Mouse (Mus musculus) stomach, embryonic 16.5 days (tissue): ENCODE results near the gene Actr1a. TPM values are rescaled to one million over a fixed set of nuclear protein-coding genes. Genes with fewer than 3 reads are reported as not detected.
A peak's percentile ranks its signal among the peaks of the same experiment; 100 is the strongest.

Source experiments
- ATAC-seq: fragments of 200-750 bp; cut with Nextera tagmentation; 2 replicates; pipeline ENCODE4 v1.8.0; 2017; ENCODE audit warnings: moderate number of reproducible peaks, moderate TSS enrichment; ENCODE audit not compliant: insufficient read depth, low FRiP score
- H3K27ac ChIP-seq: fragments of 300-500 bp; sonication (generic); 2 replicates; pipeline ENCODE4 v1.5.1; 2014; ENCODE audit warnings: low read length
- H3K27me3 ChIP-seq: fragments of 300-500 bp; sonication (generic); 2 replicates; pipeline ENCODE4 v1.6.1; 2014; ENCODE audit warnings: low read length, control low read depth, mixed read lengths; ENCODE audit not compliant: control insufficient read depth, insufficient read depth
- H3K36me3 ChIP-seq: fragments of 300-500 bp; sonication (generic); 2 replicates; pipeline ENCODE4 v1.6.1; 2014; ENCODE audit warnings: low read length; ENCODE audit not compliant: control insufficient read depth, insufficient read depth
- H3K4me1 ChIP-seq: fragments of 300-500 bp; sonication (generic); 2 replicates; pipeline ENCODE4 v1.6.1; 2014; ENCODE audit warnings: low read length, control low read depth, mixed read lengths; ENCODE audit not compliant: control insufficient read depth, insufficient read depth
- H3K4me2 ChIP-seq: fragments of 300-500 bp; sonication (generic); 2 replicates; pipeline ENCODE4 v1.6.1; 2014; ENCODE audit warnings: low read depth, low read length, mixed read lengths
- H3K4me3 ChIP-seq: fragments of 300-500 bp; sonication (generic); replicated peaks from 2 replicates; pipeline ENCODE4 v1.5.1; 2014; ENCODE audit warnings: mild to moderate bottlenecking, low read length
- H3K9ac ChIP-seq: fragments of 300-500 bp; sonication (generic); 2 replicates; pipeline ENCODE4 v1.6.1; 2014; ENCODE audit warnings: low read length
- H3K9me3 ChIP-seq: fragments of 300-500 bp; sonication (generic); replicated peaks from 2 replicates; pipeline ENCODE4 v1.6.1; 2016; ENCODE audit warnings: low read length, control low read depth; ENCODE audit not compliant: control insufficient read depth
- WGBS: fragments of 180-500 bp; shearing (Covaris S2); extraction: QIAGEN DNeasy Blood & Tissue Kit; methylation state at CpG from one replicate; pipeline ENCODE4 v1.1.7; 2014; 5-methylcytosine and 5-hydroxymethylcytosine counted together
- polyA plus RNA-seq: library from polyadenylated mRNA; unstranded; fragments of >200 nt; fragmentation: Nextera tagmentation; extraction: Ambion mirVana; gene quantifications from 2 replicates; pipeline ENCODE4 v1.2.1, GENCODE M21; 2015

Actr1a gene
- polyA plus RNA-seq, 1 experiment from 2014 or later, result 135 TPM

DNA sequence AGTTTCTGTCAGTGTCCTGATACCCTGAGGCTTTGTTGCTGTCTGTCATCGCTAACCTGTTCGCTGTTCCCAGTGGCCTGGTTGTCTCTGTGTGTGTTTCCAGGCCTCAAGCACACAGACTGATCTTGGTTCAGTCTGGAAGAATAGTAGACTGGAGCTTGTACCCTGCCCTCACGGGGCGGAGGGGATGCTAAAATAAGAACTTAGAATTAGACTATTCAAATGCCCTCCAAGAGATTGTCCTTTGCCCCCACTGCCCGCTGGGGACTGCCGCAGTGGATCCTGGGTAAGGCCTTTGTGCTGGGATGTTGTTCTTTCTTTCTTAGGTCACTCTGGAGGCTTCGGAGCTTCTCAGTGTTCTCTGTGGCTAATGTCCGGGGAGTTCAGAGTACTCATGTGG lies 29.7 kb upstream of the Actr1a start:
- H3K9ac ChIP-seq, result no peak overlapping the region
- H3K9me3 ChIP-seq, result no peaks in the 10 kb centered on the region
- ATAC-seq, result no peak
- 92% methylated on average over 8 of the region's 8 CpGs for WGBS
- no peak overlapping the region for H3K27ac ChIP-seq
- peaks cover 6% of the 10 kb centered on the region; the same call in 1 of the 2 replicates for H3K36me3 ChIP-seq
- no peak overlapping the region for H3K4me3 ChIP-seq
- H3K4me2 ChIP-seq, result no peak overlapping the region
- H3K4me1 ChIP-seq, result peaks cover 29% of the 10 kb centered on the region
- H3K27me3 ChIP-seq, result no peaks in the 10 kb centered on the region

DNA sequence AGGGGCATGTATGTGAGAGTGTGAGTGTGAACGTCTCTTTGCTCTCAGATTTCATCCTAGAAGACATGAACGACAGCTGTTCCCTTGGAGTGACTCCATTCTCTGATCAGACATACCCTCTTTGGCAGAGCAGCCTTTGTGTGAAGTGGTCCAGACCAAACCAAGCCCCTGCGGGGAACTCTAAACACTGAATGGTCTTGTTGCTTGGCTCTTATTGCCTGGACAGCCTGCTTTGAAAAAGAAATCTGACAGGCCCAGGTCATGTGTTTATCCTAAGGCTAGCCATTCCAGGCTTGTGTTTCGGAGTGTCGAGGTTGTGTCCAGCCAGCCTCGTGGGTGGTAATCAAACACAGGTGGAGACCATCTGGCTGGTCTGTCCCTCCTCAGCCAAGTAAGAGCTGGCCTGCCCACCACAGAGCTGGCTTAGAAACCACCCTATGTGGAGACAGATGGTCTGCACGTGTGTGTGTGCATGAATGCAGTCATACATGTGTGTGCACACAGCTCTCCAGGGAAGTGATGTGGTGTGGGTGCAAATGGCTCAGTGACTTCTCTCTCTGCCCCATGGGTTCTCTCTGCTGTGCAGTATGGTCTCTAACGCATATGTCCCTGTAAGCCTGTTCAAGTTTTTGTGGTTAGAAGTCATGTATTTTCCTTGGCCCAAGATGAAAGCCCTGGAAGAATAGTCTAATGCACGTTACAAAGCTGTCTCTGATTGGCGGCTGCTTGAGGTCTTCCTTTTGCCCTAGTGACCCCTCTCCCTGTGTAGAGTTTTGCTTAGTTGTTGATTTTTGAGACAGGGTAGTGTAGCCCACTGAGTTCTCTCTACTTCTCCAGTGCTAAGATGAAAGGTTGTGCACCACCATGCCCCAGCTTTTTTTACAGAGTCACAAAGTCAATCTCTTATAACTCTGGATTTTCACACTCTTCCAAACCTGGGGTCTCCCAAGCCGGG lies 27.1 kb upstream of the Actr1a start:
- 32% methylated on average over 11 of the region's 11 CpGs for WGBS
- peak; percentile 79; the same call in 1 of the 2 replicates for ATAC-seq
- H3K27ac ChIP-seq, result peak overlapping the region; percentile 64

DNA sequence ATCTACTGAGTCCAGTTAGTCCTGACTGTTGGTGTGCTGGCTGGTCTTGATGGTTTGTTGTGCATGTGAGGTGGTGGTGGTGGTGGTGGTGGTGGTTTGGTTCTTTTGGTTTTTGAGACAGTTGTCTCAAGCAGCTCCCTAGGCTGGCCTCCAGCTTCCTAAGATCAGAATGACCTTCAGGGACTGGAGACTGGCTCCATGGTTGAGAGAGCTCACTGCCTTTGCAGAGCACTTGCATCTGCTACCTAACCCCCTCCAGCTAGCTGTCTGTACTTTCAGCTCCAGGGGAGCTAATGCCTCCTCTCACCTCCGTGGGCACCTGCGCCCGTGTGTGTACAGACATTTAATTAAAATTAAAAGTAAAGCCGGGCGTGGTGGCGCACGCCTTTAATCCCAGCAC lies 24.9 kb upstream of the Actr1a start:
- ATAC-seq, result no peak
- no peak overlapping the region for H3K9ac ChIP-seq
- H3K9me3 ChIP-seq, result no peaks in the 10 kb centered on the region
- no peak overlapping the region for H3K4me3 ChIP-seq
- no peaks in the 10 kb centered on the region for H3K36me3 ChIP-seq
- no peak overlapping the region for H3K4me2 ChIP-seq
- 85% methylated on average over 7 of the region's 7 CpGs for WGBS
- H3K27ac ChIP-seq, result no peak overlapping the region
- H3K4me1 ChIP-seq, result peaks cover 38% of the 10 kb centered on the region
- H3K27me3 ChIP-seq, result no peaks in the 10 kb centered on the region

More for the DNA sequence above, 27.1 kb upstream of the Actr1a start:
- H3K36me3 ChIP-seq, result no peaks in the 10 kb centered on the region
- H3K4me3 ChIP-seq, result no peak overlapping the region
- peaks cover 35% of the 10 kb centered on the region for H3K4me1 ChIP-seq
- H3K27me3 ChIP-seq, result no peaks in the 10 kb centered on the region
- no peak overlapping the region for H3K4me2 ChIP-seq
- no peaks in the 10 kb centered on the region for H3K9me3 ChIP-seq
- H3K9ac ChIP-seq, result no peak overlapping the region

DNA sequence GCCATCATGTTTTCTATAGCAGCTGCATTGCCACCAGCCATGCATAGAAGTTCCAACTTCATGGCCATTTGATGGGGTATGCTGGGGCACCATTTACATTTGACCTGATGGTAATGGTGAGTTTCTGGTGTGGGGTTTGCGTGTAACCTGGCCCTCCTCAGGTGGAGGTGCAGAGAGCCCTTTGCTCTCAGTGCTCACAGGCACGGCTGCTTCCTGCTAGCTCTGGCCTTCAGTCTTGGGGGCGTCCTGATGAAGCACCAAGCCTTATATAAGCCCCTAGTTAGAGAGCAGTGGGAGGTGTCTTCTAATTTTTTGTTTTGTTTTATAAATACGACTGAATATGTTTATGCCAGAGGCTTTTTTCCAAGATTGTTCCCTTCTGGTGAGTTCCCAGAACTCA lies 22.5 kb upstream of the Actr1a start:
- no peak overlapping the region for H3K4me3 ChIP-seq
- 60% methylated on average over 4 of the region's 4 CpGs for WGBS
- H3K9ac ChIP-seq, result no peak overlapping the region
- H3K27ac ChIP-seq, result 0 out of 2 replicates have a peak overlapping the region, but pooled peaks have one; percentile 43
- no peaks in the 10 kb centered on the region for H3K9me3 ChIP-seq
- no peak overlapping the region for H3K4me2 ChIP-seq
- no peaks in the 10 kb centered on the region for H3K27me3 ChIP-seq
- ATAC-seq, result no peak
- H3K4me1 ChIP-seq, result peaks cover 30% of the 10 kb centered on the region
- no peaks in the 10 kb centered on the region for H3K36me3 ChIP-seq

DNA sequence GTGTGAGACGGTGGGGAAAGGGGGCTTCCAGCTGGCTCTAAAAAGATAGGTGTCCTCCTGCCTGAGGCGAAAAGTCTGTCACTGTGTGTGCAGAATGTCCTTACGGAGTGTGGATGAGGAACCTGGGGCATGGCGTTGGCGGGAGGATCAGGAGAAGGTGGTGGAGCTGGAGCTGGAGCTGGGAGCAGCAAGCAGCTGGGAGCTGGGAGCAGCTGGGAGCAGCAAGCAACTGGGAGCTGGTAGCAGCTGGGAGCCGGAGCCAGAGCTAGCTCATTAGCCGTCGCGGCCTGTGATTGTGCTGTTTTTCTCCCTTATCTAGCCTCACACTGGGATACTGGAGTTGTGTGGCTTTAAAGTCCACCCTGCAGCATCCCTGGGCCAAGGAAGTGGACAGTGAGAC lies 20.7 kb upstream of the Actr1a start:
- ATAC-seq, result no peak
- H3K27me3 ChIP-seq, result no peaks in the 10 kb centered on the region
- no peak overlapping the region for H3K4me3 ChIP-seq

DNA sequence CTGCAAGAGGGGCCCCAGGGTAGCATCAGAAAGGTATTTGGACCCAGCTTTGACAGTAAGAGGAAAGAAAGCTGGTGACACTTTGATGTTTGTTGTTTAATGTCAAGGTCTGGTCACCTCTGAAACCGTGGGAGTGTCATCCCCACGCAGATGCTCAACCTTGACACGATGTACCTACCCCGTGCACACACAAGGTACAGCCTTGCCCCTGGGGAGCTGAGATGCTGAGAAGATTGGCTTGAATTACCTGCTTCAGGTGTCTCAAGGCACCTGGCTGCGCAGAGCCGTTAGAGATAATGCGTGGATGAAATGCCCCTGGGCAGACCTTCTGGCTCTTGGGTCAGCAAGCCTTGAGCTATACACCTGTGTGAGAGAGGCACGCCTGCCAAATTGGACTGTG lies 18.9 kb upstream of the Actr1a start:
- Histone ChIP-seq H3K9ac (no peak overlapping the region), H3K9me3 (no peaks in the 10 kb centered on the region), H3K27me3 (no peaks in the 10 kb centered on the region), H3K4me3 (no peak overlapping the region), H3K36me3 (no peaks in the 10 kb centered on the region), H3K27ac (no peak overlapping the region), H3K4me1 (0 out of 2 replicates have a peak, but pooled peaks cover 7% of the 10 kb centered on the region), H3K4me2 (no peak overlapping the region)
- no peak for ATAC-seq
- 91% methylated on average over 8 of the region's 8 CpGs for WGBS

More for the DNA sequence above, 20.7 kb upstream of the Actr1a start:
- no peaks in the 10 kb centered on the region for H3K9me3 ChIP-seq
- WGBS, result 70% methylated on average over 9 of the region's 9 CpGs
- H3K9ac ChIP-seq, result no peak overlapping the region
- H3K36me3 ChIP-seq, result no peaks in the 10 kb centered on the region
- peaks cover 14% of the 10 kb centered on the region; the same call in 1 of the 2 replicates for H3K4me1 ChIP-seq
- no peak overlapping the region for H3K4me2 ChIP-seq
- H3K27ac ChIP-seq, result no peak overlapping the region

DNA sequence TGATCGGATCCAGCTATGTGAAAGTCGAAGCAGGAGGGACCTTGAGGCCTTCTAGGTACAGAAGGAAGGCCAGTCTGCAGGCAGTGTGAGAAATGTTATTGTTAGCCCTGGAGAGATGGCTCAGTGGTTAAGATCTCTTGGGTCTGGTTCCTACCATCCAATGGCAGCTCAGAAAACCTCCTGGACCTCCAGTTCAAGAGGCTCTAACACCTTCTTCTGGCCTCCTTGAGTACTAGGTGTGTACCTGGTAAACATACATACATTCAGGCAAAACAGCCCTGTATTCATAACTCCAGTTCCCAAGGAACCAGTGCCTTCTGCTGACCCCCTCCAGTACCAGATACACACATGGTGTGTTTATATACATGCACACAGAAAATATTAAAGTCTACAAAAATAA lies 18.4 kb upstream of the Actr1a start:
- no peak overlapping the region for H3K4me3 ChIP-seq
- WGBS, result 82% methylated on average over 2 of the region's 2 CpGs
- H3K4me2 ChIP-seq, result no peak overlapping the region
- no peaks in the 10 kb centered on the region for H3K9me3 ChIP-seq
- no peaks in the 10 kb centered on the region for H3K27me3 ChIP-seq
- no peaks in the 10 kb centered on the region for H3K36me3 ChIP-seq
- H3K4me1 ChIP-seq, result 0 out of 2 replicates have a peak, but pooled peaks cover 7% of the 10 kb centered on the region
- no peak overlapping the region for H3K9ac ChIP-seq
- no peak overlapping the region for H3K27ac ChIP-seq
- ATAC-seq, result no peak

DNA sequence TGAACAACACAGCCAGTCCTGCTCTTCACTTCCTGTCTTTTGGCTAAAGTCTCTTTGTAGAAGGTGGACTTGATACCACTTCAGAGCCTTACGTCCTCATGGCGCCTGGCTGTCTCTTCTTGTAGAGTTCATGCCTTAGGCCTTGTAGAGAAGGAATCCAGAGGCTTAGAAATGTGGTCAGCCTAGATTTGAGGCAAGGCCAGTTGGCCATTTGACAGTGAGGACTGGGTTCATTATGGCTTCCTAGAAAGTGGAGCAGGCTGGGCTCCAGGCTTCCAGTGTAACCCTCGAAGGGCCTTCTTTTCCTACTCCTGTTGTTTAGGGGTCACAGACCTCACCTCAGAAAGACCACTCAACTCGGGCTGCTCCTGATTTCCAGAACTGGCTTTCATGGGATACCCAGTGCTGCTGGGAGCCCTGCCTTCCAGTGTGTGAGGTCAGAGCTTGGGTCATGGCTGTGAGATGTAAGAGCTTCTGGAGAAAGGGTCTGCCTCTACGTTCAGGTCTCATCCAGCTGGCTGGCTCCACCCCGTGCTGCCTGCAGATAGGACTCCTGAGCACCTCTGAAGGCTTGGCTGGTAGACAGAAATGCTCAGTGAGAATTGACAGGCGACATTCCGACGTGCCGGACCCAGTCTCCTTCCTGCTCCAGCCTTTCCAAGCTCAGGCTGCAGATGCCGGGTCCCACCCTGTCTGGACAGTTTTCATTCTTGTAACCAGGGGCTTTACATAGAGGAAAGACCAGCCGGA lies 16.7 kb upstream of the Actr1a start:
- no peak overlapping the region for H3K4me2 ChIP-seq
- no peak overlapping the region for H3K9ac ChIP-seq
- ATAC-seq, result 0 out of 2 replicates have a peak, but pooled peaks have one; percentile 17
- no peaks in the 10 kb centered on the region for H3K36me3 ChIP-seq
- no peaks in the 10 kb centered on the region for H3K27me3 ChIP-seq
- H3K4me3 ChIP-seq, result no peak overlapping the region
- H3K27ac ChIP-seq, result no peak overlapping the region
- no peaks in the 10 kb centered on the region for H3K4me1 ChIP-seq
- 79% methylated on average over 12 of the region's 12 CpGs for WGBS
- H3K9me3 ChIP-seq, result no peaks in the 10 kb centered on the region

DNA sequence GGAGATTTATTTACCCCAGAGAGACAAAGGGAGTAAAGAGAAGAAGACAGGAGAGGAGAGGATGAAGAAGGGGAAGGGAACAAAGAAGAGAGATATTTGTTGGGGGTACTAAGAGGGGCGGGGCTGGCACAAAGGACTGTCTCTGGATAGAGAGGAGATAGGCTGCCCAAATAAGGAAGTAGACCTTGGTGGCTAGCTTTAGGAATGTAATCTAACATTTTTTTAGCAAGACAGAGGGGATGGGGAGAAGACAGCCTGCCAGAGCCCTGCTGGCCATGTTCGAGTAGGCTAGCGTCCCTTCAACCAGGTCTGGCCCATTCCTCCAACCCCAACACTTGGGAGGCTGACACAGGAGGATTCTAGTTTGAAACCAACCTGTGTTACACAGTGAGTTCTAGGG lies 14.0 kb upstream of the Actr1a start:
- Histone ChIP-seq H3K9me3 (no peaks in the 10 kb centered on the region), H3K27me3 (no peaks in the 10 kb centered on the region), H3K4me2 (no peak overlapping the region), H3K36me3 (peaks cover 3% of the 10 kb centered on the region; the same call in 1 of the 2 replicates), H3K27ac (peak overlapping the region; percentile 39; the same call in 1 of the 2 replicates), H3K4me1 (no peaks in the 10 kb centered on the region), H3K4me3 (no peak overlapping the region), H3K9ac (no peak overlapping the region)
- WGBS, result 52% methylated on average over 3 of the region's 3 CpGs
- no peak for ATAC-seq
